Mouse (Mus musculus) kidney, embryonic 14.5 days (tissue): ENCODE data around the gene Ssbp2. TPM values are rescaled to one million over a fixed set of nuclear protein-coding genes. Genes with fewer than 3 reads are reported as not detected.

ENCODE experiments used
- ATAC-seq: fragments of 200-750 bp; cut with Nextera tagmentation; 2 replicates; pipeline ENCODE4 v1.8.0; 2017; ENCODE audit warnings: moderate number of reproducible peaks, mild to moderate bottlenecking, moderate TSS enrichment, moderate library complexity; ENCODE audit not compliant: low FRiP score, low TSS enrichment
- H3K27ac ChIP-seq: fragments of 300-500 bp; sonication (generic); 2 replicates; pipeline ENCODE4 v1.5.1; 2014; ENCODE audit warnings: low read depth, mild to moderate bottlenecking, low read length, moderate library complexity, mixed read lengths
- H3K27me3 ChIP-seq: fragments of 300-500 bp; sonication (generic); 2 replicates; pipeline ENCODE4 v1.6.1; 2014; ENCODE audit warnings: mild to moderate bottlenecking, low read length; ENCODE audit not compliant: control insufficient read depth, insufficient read depth
- H3K36me3 ChIP-seq: fragments of 300-500 bp; sonication (generic); 2 replicates; pipeline ENCODE4 v1.6.1; 2014; ENCODE audit warnings: low read length, mixed read lengths; ENCODE audit not compliant: control insufficient read depth, insufficient read depth
- H3K4me1 ChIP-seq: fragments of 300-500 bp; sonication (generic); 2 replicates; pipeline ENCODE4 v1.6.1; 2014; ENCODE audit warnings: low read length, mixed read lengths; ENCODE audit not compliant: control insufficient read depth, insufficient read depth
- H3K4me2 ChIP-seq: fragments of 300-500 bp; sonication (generic); replicated peaks from 2 replicates; pipeline ENCODE4 v1.6.1; 2014; ENCODE audit warnings: low read depth, mild to moderate bottlenecking, low read length
- H3K4me3 ChIP-seq: fragments of 300-500 bp; sonication (generic); 2 replicates; pipeline ENCODE4 v1.5.1; 2014; ENCODE audit warnings: mild to moderate bottlenecking, low read length
- H3K9ac ChIP-seq: fragments of 300-500 bp; sonication (generic); 2 replicates; pipeline ENCODE4 v1.6.1; 2014; ENCODE audit warnings: low read depth, mild to moderate bottlenecking, low read length, moderate library complexity
- H3K9me3 ChIP-seq: fragments of 300-500 bp; sonication (generic); 2 replicates; pipeline ENCODE4 v1.6.1; 2016; ENCODE audit warnings: low read length; ENCODE audit not compliant: control insufficient read depth
- WGBS: fragments of 180-500 bp; shearing (Covaris S2); extraction: QIAGEN DNeasy Blood & Tissue Kit; methylation state at CpG from one replicate; pipeline ENCODE4 v1.1.7; 2014; 5-methylcytosine and 5-hydroxymethylcytosine counted together
- polyA plus RNA-seq: library from polyadenylated mRNA; unstranded; fragments of >200 nt; fragmentation: Nextera tagmentation; extraction: Ambion mirVana; gene quantifications from 2 replicates; pipeline ENCODE4 v1.2.1, GENCODE M21; 2014

Ssbp2 gene
- polyA plus RNA-seq, 1 experiment from 2014 or later, result 140 TPM

DNA sequence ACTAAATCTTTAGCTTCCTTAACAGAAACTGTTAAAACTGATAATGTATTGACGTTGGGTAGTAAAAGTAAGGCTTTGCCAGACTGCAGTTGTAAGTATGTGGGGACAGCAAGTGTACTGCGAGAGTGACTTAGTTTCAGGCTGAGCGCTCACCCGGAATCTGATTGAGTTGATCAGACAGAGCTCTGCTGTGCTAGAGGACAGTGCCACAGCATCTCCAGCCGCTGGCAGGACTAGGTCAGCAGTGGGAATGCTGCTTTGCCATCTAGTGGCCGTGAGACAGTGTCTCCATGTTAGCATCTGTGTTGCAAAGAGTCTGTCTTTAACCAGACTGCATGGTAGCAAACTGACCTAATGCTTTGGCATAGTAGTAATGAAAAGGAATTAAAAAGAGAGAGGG, 188.2 kb downstream of the Ssbp2 start:
- Histone ChIP-seq H3K4me3 (no peak overlapping the region), H3K27ac (no peak overlapping the region), H3K27me3 (no peaks in the 10 kb centered on the region), H3K4me2 (no peak overlapping the region), H3K9me3 (no peaks in the 10 kb centered on the region), H3K36me3 (no peaks in the 10 kb centered on the region), H3K4me1 (no peaks in the 10 kb centered on the region), H3K9ac (no peak overlapping the region)
- WGBS, result 29% methylated on average over 6 of the region's 6 CpGs
- ATAC-seq, result peak; percentile 81; the same call in 1 of the 2 replicates

DNA sequence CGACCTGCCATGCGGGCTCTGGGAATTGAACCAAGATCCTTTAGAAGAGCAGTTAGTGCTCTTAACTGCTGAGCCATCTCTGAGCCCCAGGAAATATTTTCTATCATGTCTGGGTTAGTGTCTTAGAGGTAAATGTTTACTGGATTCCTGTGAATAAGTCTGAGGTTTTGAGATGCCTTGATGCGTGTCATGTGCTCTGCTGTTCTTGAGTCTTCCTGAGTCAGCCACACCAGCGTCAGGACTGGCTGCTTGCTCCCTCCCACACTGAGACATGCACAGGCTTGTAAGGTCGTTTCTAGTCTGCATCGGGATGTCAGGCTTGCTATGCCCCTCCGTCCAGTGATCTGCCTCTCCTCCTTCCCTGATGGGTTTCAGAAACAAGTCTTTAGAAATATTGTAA, 189.8 kb downstream of the Ssbp2 start:
- Histone ChIP-seq H3K4me2 (no peak overlapping the region), H3K4me3 (no peak overlapping the region), H3K4me1 (no peaks in the 10 kb centered on the region), H3K36me3 (no peaks in the 10 kb centered on the region), H3K27ac (no peak overlapping the region), H3K27me3 (no peaks in the 10 kb centered on the region), H3K9ac (no peak overlapping the region), H3K9me3 (no peaks in the 10 kb centered on the region)
- ATAC-seq, result 0 out of 2 replicates have a peak, but pooled peaks have one; percentile 57
- 63% methylated on average over 7 of the region's 7 CpGs for WGBS

DNA sequence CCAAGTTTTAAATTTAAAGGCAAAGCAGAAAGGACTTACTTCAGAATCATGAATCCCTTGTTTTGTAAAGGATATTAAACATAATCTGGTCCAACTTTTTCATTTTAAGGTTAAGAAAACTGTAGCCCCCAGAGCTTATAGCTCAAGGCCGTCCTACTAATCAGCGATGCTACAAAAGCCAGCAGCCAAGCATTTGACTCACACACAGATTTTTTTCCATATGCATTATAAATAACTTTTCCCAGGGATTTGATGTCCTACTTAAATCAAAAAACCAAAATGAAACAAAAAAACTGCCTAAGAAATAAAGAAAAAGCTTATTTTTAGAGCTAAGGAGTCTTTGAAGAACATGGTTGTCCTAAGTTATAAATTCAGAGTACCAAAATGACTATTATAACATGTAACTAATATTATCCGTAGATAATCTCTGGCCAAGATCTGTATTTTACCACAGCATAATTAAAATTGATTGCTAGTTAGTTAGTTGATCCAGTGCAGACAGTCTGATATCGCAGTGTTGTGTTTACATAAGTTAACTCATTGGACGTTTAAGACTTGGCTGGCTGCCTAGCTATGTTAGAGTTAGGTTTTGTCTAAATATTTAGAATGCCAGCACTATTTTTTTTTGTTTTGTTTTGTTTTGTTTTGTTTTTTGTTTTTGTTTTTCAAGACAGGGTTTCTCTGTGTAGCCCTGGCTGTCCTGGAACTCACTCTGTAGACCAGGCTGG, 201.1 kb downstream of the Ssbp2 start:
- no peaks in the 10 kb centered on the region for H3K4me1 ChIP-seq
- no peak overlapping the region for H3K4me3 ChIP-seq
- ATAC-seq, result no peak
- 69% methylated on average over 5 of the region's 5 CpGs for WGBS
- H3K9me3 ChIP-seq, result no peaks in the 10 kb centered on the region
- H3K4me2 ChIP-seq, result no peak overlapping the region
- H3K27me3 ChIP-seq, result no peaks in the 10 kb centered on the region
- H3K36me3 ChIP-seq, result no peaks in the 10 kb centered on the region
- peak overlapping the region; percentile 17; the same call in 1 of the 2 replicates for H3K27ac ChIP-seq
- no peak overlapping the region for H3K9ac ChIP-seq

DNA sequence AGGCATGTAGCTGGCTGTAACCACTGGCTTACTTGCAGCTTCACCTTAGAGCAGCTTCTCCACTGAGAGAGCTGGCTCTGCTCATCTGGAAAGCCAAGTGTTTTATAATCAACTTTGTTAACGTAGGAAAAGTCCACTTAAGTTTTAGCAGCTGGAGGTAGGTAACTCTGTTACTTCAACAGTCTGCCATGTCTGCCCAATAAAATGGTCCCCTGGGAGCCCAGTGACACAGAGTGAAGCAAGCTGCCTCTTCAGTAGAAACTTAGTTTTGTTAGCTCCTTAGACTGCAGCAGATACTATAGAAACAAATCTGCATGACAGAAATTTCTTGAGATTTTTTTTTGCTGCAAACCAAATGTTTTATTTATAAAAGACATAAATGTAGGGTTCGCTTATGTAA, 202.7 kb downstream of the Ssbp2 start:
- 60% methylated on average over 2 of the region's 2 CpGs for WGBS
- no peak overlapping the region for H3K4me2 ChIP-seq
- no peak for ATAC-seq

DNA sequence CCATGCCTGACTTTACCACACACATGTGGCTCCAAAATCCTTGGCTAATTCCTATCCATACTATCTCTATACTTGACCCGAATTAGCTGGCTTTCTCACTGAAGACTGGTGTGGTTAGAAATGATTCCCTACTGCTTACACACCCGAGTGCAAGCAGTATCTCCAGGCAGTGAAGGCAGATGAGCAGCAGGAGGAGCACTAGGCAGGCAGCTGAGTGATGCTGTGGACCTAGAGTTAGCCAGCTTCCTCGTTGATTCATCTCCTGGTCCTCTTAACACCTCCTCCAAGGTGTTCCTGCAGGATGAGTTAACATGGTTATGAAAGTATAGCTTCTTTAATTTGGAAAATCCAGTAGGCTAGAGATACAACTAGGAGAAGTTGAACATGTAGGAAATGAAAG, 213.2 kb downstream of the Ssbp2 start:
- H3K4me2 ChIP-seq, result no peak overlapping the region
- H3K4me1 ChIP-seq, result no peaks in the 10 kb centered on the region
- H3K27me3 ChIP-seq, result no peaks in the 10 kb centered on the region
- ATAC-seq, result no peak
- H3K36me3 ChIP-seq, result peaks cover 12% of the 10 kb centered on the region; the same call in 1 of the 2 replicates
- no peaks in the 10 kb centered on the region for H3K9me3 ChIP-seq
- H3K4me3 ChIP-seq, result no peak overlapping the region
- H3K27ac ChIP-seq, result no peak overlapping the region
- no peak overlapping the region for H3K9ac ChIP-seq
- 76% methylated on average over 3 of the region's 3 CpGs for WGBS

More for the DNA sequence above, 202.7 kb downstream of the Ssbp2 start:
- H3K9me3 ChIP-seq, result no peaks in the 10 kb centered on the region
- H3K4me3 ChIP-seq, result no peak overlapping the region
- H3K27ac ChIP-seq, result no peak overlapping the region
- no peak overlapping the region for H3K9ac ChIP-seq
- no peaks in the 10 kb centered on the region for H3K27me3 ChIP-seq
- H3K4me1 ChIP-seq, result no peaks in the 10 kb centered on the region
- no peaks in the 10 kb centered on the region for H3K36me3 ChIP-seq

DNA sequence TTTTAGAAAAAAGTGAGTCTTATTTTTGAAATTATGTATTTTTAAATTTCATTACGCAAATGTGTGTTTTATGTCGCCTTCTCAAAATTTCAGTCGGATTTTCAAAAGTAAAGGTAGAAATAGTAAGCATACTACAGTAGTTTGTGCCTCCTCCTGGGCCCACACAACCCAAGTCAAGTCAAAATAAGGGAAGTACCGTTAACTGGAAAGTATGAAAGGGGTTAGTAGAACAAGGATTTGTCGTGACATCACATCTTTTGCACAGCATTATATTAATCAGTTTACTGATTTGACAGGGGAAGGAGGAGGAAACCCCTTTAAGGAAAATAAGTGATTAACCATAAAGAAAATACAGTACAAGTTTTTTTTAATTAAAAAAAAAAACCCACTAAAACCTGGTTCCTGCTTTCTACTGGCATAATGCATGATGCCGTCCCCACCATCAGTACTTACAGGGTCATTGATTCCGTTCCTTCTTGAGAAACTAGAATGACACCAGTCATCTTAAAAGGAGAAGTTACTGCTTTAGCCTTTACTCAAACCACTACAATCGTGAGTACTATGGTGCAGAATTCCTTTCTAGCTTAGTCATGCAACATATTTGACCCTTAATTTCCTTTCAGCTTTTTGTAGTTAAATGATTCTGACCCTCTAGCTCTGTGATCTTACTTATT, 220.8 kb downstream of the Ssbp2 start:
- Histone ChIP-seq H3K4me3 (no peak overlapping the region), H3K9me3 (no peaks in the 10 kb centered on the region)
- 91% methylated on average over 8 of the region's 8 CpGs for WGBS

DNA sequence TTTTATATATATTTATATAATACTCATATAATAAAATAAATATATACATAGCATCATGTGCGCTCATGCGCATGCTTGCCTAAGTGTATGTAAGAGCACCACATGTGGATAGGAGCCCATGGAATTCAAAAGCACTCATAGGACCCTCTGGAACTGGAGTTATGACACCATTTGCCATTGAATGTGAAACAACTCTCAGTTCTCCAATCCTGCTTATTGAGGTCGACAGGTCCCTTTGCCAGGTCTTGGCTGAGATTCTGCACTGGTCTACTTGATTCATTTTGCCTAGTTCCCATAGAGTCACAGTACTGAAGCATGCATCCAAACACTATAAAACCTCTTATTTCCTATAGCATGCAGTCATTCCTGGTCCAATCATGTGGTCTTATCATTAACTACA, 221.4 kb downstream of the Ssbp2 start:
- Histone ChIP-seq H3K9ac (no peak overlapping the region), H3K9me3 (peaks cover 1% of the 10 kb centered on the region; the same call in 1 of the 2 replicates), H3K27me3 (no peaks in the 10 kb centered on the region), H3K4me3 (no peak overlapping the region), H3K4me1 (no peaks in the 10 kb centered on the region), H3K36me3 (peaks cover 5% of the 10 kb centered on the region; the same call in 1 of the 2 replicates), H3K27ac (no peak overlapping the region), H3K4me2 (no peak overlapping the region)
- WGBS, result 94% methylated on average over 3 of the region's 3 CpGs
- ATAC-seq, result no peak

More for the DNA sequence above, 220.8 kb downstream of the Ssbp2 start:
- no peak for ATAC-seq
- Histone ChIP-seq H3K27me3 (no peaks in the 10 kb centered on the region), H3K36me3 (peaks cover 4% of the 10 kb centered on the region; the same call in 1 of the 2 replicates), H3K4me2 (no peak overlapping the region), H3K27ac (no peak overlapping the region), H3K9ac (no peak overlapping the region), H3K4me1 (no peaks in the 10 kb centered on the region)

DNA sequence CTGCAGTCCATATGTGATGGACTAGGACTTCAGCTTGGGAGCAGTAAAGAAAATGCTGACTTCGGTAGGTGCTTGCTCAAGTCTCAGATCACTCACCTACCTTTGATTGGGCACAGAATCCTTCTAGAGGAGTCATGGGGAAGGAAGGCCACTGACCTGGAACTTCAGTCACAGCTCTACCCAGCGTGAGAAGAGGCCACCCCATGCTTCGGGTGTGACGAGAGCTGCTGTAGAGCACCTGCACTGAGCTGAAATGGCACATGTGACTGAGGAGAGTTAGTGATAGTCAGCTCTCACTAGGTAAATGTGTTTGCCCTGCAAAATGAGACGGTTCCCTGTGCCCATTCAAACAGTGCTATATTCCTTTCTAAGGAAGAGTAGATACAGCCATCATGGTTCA, 230.0 kb downstream of the Ssbp2 start:
- no peak for ATAC-seq
- no peak overlapping the region for H3K4me2 ChIP-seq
- peaks cover 3% of the 10 kb centered on the region; the same call in 1 of the 2 replicates for H3K9me3 ChIP-seq
- WGBS, result 91% methylated on average over 5 of the region's 5 CpGs
- H3K36me3 ChIP-seq, result peaks cover 8% of the 10 kb centered on the region; the same call in 1 of the 2 replicates
- H3K9ac ChIP-seq, result no peak overlapping the region
- no peak overlapping the region for H3K27ac ChIP-seq
- H3K4me3 ChIP-seq, result no peak overlapping the region
- no peaks in the 10 kb centered on the region for H3K4me1 ChIP-seq
- no peaks in the 10 kb centered on the region for H3K27me3 ChIP-seq

DNA sequence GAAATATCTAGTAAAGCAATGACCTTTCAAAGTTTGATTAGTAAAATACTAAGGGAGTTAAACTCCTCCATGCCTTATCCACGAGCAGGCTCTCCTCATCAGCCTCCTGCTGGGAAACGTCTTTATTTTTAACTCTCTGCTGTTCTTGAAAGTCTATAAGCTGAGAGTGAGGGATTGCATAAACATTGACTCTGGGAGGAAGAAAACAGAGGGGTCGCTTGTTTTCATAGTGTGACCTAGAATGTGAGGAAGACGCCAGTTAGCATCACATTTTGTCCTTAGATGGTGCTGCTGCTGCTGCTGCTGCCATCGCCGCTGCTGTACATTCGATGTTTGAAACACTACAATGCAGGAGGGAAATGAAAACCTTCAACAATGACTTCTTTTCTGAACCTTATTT, 233.5 kb downstream of the Ssbp2 start:
- Histone ChIP-seq H3K4me3 (no peak overlapping the region), H3K9ac (no peak overlapping the region), H3K9me3 (no peaks in the 10 kb centered on the region), H3K36me3 (peaks cover 5% of the 10 kb centered on the region; the same call in 1 of the 2 replicates), H3K27me3 (no peaks in the 10 kb centered on the region), H3K27ac (peak overlapping the region; percentile 37; the same call in 1 of the 2 replicates), H3K4me1 (no peaks in the 10 kb centered on the region), H3K4me2 (no peak overlapping the region)
- ATAC-seq, result no peak
- 44% methylated on average over 7 of the region's 7 CpGs for WGBS
